Mouse (Mus musculus): Measurements from ENCODE around the gene Dlgap1. TPM values are rescaled to one million over a fixed set of nuclear protein-coding genes. Genes with fewer than 3 reads are reported as not detected.

The Dlgap1 gene
- polyA plus RNA-seq, 1 experiment from 2014 or later = 11.6 TPM

- H3K4me1 ChIP-seq (ENCODE audit: control insufficient read depth, insufficient read depth, low read length) = no peaks in the 10 kb centered on the region
- no peaks in the 10 kb centered on the region for H3K27me3 ChIP-seq (replicated peaks; ENCODE audit: control insufficient read depth, insufficient read depth, low read length)
- H3K36me3 ChIP-seq (ENCODE audit: control insufficient read depth, insufficient read depth, low read length) = no peaks in the 10 kb centered on the region
- ATAC-seq (no peak), DNase-seq (ENCODE audit: low spot score) (no peak)
- WGBS = 83% methylated on average over 7 of the region's 7 CpGs
- H3K4me2 ChIP-seq (ENCODE audit: low read length) = no peak overlapping the region
- no peaks in the 10 kb centered on the region for H3K9me3 ChIP-seq (replicated peaks; ENCODE audit: control insufficient read depth, low read length)
- H3K9ac ChIP-seq (ENCODE audit: low read length) = no peak overlapping the region
- no peak overlapping the region for H3K27ac ChIP-seq (ENCODE audit: low read depth, low read length)
- H3K4me3 ChIP-seq (ENCODE audit: low read depth, low read length) = no peak overlapping the region
Observed at GRCm38 (mm10) chr17:70470970-70471371, 502.1 kb downstream of the Dlgap1 start.

- 86% methylated on average over 7 of the region's 7 CpGs for WGBS
Observed at GRCm38 (mm10) chr17:70472162-70472561, 503.3 kb downstream of the Dlgap1 start.

GRCm38 (mm10) chr17:70473871-70474270 lies 505.0 kb downstream of the Dlgap1 start:
- Histone ChIP-seq H3K9me3 (replicated peaks; ENCODE audit: control insufficient read depth, low read length) (no peaks in the 10 kb centered on the region), H3K36me3 (ENCODE audit: control insufficient read depth, insufficient read depth, low read length) (no peaks in the 10 kb centered on the region), H3K27me3 (replicated peaks; ENCODE audit: control insufficient read depth, insufficient read depth, low read length) (no peaks in the 10 kb centered on the region), H3K4me3 (ENCODE audit: low read depth, low read length) (no peak overlapping the region), H3K27ac (ENCODE audit: low read depth, low read length) (no peak overlapping the region), H3K4me2 (ENCODE audit: low read length) (no peak overlapping the region), H3K9ac (ENCODE audit: low read length) (no peak overlapping the region), H3K4me1 (ENCODE audit: control insufficient read depth, insufficient read depth, low read length) (no peaks in the 10 kb centered on the region)
- ATAC-seq = no peak
- WGBS = 85% methylated on average over 4 of the region's 4 CpGs
- no peak for DNase-seq (ENCODE audit: low spot score)

More at GRCm38 (mm10) chr17:70472162-70472561, 503.3 kb downstream of the Dlgap1 start:
- H3K4me1 ChIP-seq (ENCODE audit: control insufficient read depth, insufficient read depth, low read length) = no peaks in the 10 kb centered on the region
- no peaks in the 10 kb centered on the region for H3K9me3 ChIP-seq (replicated peaks; ENCODE audit: control insufficient read depth, low read length)
- no peaks in the 10 kb centered on the region for H3K36me3 ChIP-seq (ENCODE audit: control insufficient read depth, insufficient read depth, low read length)
- no peak for DNase-seq (ENCODE audit: low spot score)
- ATAC-seq = no peak
- H3K27me3 ChIP-seq (replicated peaks; ENCODE audit: control insufficient read depth, insufficient read depth, low read length) = no peaks in the 10 kb centered on the region
- no peak overlapping the region for H3K9ac ChIP-seq (ENCODE audit: low read length)
- H3K27ac ChIP-seq (ENCODE audit: low read depth, low read length) = no peak overlapping the region
- no peak overlapping the region for H3K4me3 ChIP-seq (ENCODE audit: low read depth, low read length)
- no peak overlapping the region for H3K4me2 ChIP-seq (ENCODE audit: low read length)

GRCm38 (mm10) chr17:70483716-70484115 lies 514.8 kb downstream of the Dlgap1 start:
- Histone ChIP-seq H3K4me2 (ENCODE audit: low read length) (no peak overlapping the region), H3K9ac (ENCODE audit: low read length) (no peak overlapping the region), H3K4me3 (ENCODE audit: low read depth, low read length) (no peak overlapping the region), H3K9me3 (replicated peaks; ENCODE audit: control insufficient read depth, low read length) (no peaks in the 10 kb centered on the region), H3K4me1 (ENCODE audit: control insufficient read depth, insufficient read depth, low read length) (peaks cover 4% of the 10 kb centered on the region; the same call in 1 of the 2 replicates), H3K27me3 (replicated peaks; ENCODE audit: control insufficient read depth, insufficient read depth, low read length) (no peaks in the 10 kb centered on the region), H3K36me3 (ENCODE audit: control insufficient read depth, insufficient read depth, low read length) (no peaks in the 10 kb centered on the region), H3K27ac (ENCODE audit: low read depth, low read length) (no peak overlapping the region)
- DNase-seq (ENCODE audit: low spot score) (no peak), ATAC-seq (no peak)
- 86% methylated on average over 4 of the region's 4 CpGs for WGBS

GRCm38 (mm10) chr17:70485668-70486067 lies 516.8 kb downstream of the Dlgap1 start:
- 87% methylated on average over 4 of the region's 4 CpGs for whole genome bisulfite sequencing
- no peaks in the 10 kb centered on the region for H3K27me3 ChIP-seq (replicated peaks; ENCODE audit: control insufficient read depth, insufficient read depth, low read length)
- DNase-seq (ENCODE audit: low spot score) = no peak

GRCm38 (mm10) chr17:70486259-70486658 lies 517.4 kb downstream of the Dlgap1 start:
- Histone ChIP-seq H3K4me2 (ENCODE audit: low read length) (no peak overlapping the region), H3K4me3 (ENCODE audit: low read depth, low read length) (no peak overlapping the region), H3K4me1 (ENCODE audit: control insufficient read depth, insufficient read depth, low read length) (peaks cover 4% of the 10 kb centered on the region; the same call in 1 of the 2 replicates), H3K27me3 (replicated peaks; ENCODE audit: control insufficient read depth, insufficient read depth, low read length) (no peaks in the 10 kb centered on the region), H3K9ac (ENCODE audit: low read length) (no peak overlapping the region), H3K36me3 (ENCODE audit: control insufficient read depth, insufficient read depth, low read length) (no peaks in the 10 kb centered on the region), H3K27ac (ENCODE audit: low read depth, low read length) (0 out of 2 replicates have a peak overlapping the region, but pooled peaks have one; percentile 46), H3K9me3 (replicated peaks; ENCODE audit: control insufficient read depth, low read length) (no peaks in the 10 kb centered on the region)
- DNase-seq (ENCODE audit: low spot score) = no peak
- ATAC-seq = no peak
- 84% methylated on average over 7 of the region's 7 CpGs for WGBS

More at GRCm38 (mm10) chr17:70485668-70486067, 516.8 kb downstream of the Dlgap1 start:
- H3K36me3 ChIP-seq (ENCODE audit: control insufficient read depth, insufficient read depth, low read length) = no peaks in the 10 kb centered on the region
- H3K4me2 ChIP-seq (ENCODE audit: low read length) = no peak overlapping the region
- H3K9ac ChIP-seq (ENCODE audit: low read length) = no peak overlapping the region
- no peak for ATAC-seq
- no peaks in the 10 kb centered on the region for H3K9me3 ChIP-seq (replicated peaks; ENCODE audit: control insufficient read depth, low read length)
- peaks cover 4% of the 10 kb centered on the region; the same call in 1 of the 2 replicates for H3K4me1 ChIP-seq (ENCODE audit: control insufficient read depth, insufficient read depth, low read length)
- no peak overlapping the region for H3K4me3 ChIP-seq (ENCODE audit: low read depth, low read length)
- H3K27ac ChIP-seq (ENCODE audit: low read depth, low read length) = no peak overlapping the region

- Histone ChIP-seq H3K9ac (ENCODE audit: low read length) (no peak overlapping the region), H3K36me3 (ENCODE audit: control insufficient read depth, insufficient read depth, low read length) (no peaks in the 10 kb centered on the region), H3K4me3 (ENCODE audit: low read depth, low read length) (no peak overlapping the region), H3K4me1 (ENCODE audit: control insufficient read depth, insufficient read depth, low read length) (peaks cover 4% of the 10 kb centered on the region; the same call in 1 of the 2 replicates), H3K4me2 (ENCODE audit: low read length) (no peak overlapping the region), H3K27me3 (replicated peaks; ENCODE audit: control insufficient read depth, insufficient read depth, low read length) (no peaks in the 10 kb centered on the region), H3K9me3 (replicated peaks; ENCODE audit: control insufficient read depth, low read length) (no peaks in the 10 kb centered on the region), H3K27ac (ENCODE audit: low read depth, low read length) (peak overlapping the region; percentile 46; the same call in 1 of the 2 replicates)
- DNase-seq (ENCODE audit: low spot score) = peak; percentile 71
- 57% methylated on average over 10 of the region's 10 CpGs for WGBS
- ATAC-seq = peak; percentile 77
Observed at GRCm38 (mm10) chr17:70486831-70487230, 518.0 kb downstream of the Dlgap1 start.

- H3K4me2 ChIP-seq (ENCODE audit: low read length) = no peak overlapping the region
- DNase-seq (ENCODE audit: low spot score) (peak; percentile 71), ATAC-seq (peak; percentile 81)
- WGBS = 58% methylated on average over 7 of the region's 7 CpGs
- H3K27ac ChIP-seq (ENCODE audit: low read depth, low read length) = no peak overlapping the region
- no peak overlapping the region for H3K9ac ChIP-seq (ENCODE audit: low read length)
- peaks cover 4% of the 10 kb centered on the region; the same call in 1 of the 2 replicates for H3K4me1 ChIP-seq (ENCODE audit: control insufficient read depth, insufficient read depth, low read length)
- no peaks in the 10 kb centered on the region for H3K36me3 ChIP-seq (ENCODE audit: control insufficient read depth, insufficient read depth, low read length)
- no peaks in the 10 kb centered on the region for H3K9me3 ChIP-seq (replicated peaks; ENCODE audit: control insufficient read depth, low read length)
- no peaks in the 10 kb centered on the region for H3K27me3 ChIP-seq (replicated peaks; ENCODE audit: control insufficient read depth, insufficient read depth, low read length)
- H3K4me3 ChIP-seq (ENCODE audit: low read depth, low read length) = no peak overlapping the region
Observed at GRCm38 (mm10) chr17:70488784-70489265, 520.0 kb downstream of the Dlgap1 start.

- DNase-seq (ENCODE audit: low spot score) = no peak
- no peak for ATAC-seq
- no peaks in the 10 kb centered on the region for H3K9me3 ChIP-seq (replicated peaks; ENCODE audit: control insufficient read depth, low read length)
- no peaks in the 10 kb centered on the region for H3K27me3 ChIP-seq (replicated peaks; ENCODE audit: control insufficient read depth, insufficient read depth, low read length)
- no peak overlapping the region for H3K27ac ChIP-seq (ENCODE audit: low read depth, low read length)
- H3K4me2 ChIP-seq (ENCODE audit: low read length) = no peak overlapping the region
- no peaks in the 10 kb centered on the region for H3K36me3 ChIP-seq (ENCODE audit: control insufficient read depth, insufficient read depth, low read length)
- WGBS = 87% methylated on average over 4 of the region's 4 CpGs
- H3K4me3 ChIP-seq (ENCODE audit: low read depth, low read length) = no peak overlapping the region
- no peak overlapping the region for H3K9ac ChIP-seq (ENCODE audit: low read length)
- H3K4me1 ChIP-seq (ENCODE audit: control insufficient read depth, insufficient read depth, low read length) = peaks cover 2% of the 10 kb centered on the region; the same call in 1 of the 2 replicates
Observed at GRCm38 (mm10) chr17:70491575-70491974, 522.7 kb downstream of the Dlgap1 start.
